Mouse (Mus musculus) embryo, embryonic 11 days (tissue): ENCODE results near the gene Got2.

ENCODE experiments used
- DNase-seq: peaks from one replicate; pipeline ENCODE4 v3.0.0-alpha.2; 2015

Got2 gene

DNA sequence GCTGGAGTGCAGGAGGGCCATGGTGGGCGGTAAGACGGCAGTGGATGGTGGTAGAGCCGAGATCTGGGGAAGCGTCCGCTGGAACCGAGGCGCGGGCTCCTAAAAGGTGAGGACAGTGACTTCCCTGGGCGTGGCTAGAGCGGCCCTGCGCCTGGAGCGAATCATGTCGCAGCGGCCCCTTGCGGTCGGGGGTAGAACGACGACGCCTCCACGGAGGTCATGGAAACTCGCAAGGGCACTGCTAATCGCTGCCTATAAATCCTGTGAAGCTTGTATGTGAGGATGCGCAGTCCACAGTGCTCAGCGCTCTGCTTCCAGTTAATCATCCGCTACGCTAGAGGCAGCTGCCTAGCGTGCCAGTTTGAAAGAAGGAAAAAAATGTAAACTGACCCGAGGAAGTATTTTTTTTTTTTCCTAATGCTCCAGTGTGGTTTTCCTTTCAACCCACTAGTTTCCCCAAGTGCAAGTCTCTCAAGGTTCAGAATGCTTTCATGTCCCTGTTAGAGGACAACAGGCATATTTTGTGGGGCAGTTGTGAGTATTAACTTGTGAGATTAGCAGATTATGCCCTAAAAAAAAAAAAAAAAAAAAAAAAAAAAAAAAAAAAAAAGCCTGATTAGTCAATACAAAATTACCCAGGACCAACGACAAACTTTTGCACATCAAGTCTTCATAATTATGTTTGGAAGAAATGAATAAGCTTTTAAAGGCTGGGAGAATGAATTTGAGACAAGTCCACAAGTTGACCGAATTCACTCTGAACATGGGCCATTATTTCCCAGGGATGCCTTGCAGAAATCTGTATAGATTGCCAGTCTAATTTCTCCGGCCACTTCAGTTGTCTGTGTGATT lies at the start of gene Got2:
Got2 (minus strand) TSS at position 263 of the 852 bp plus-strand sequence.
- peak; percentile 95 for DNase-seq

DNA sequence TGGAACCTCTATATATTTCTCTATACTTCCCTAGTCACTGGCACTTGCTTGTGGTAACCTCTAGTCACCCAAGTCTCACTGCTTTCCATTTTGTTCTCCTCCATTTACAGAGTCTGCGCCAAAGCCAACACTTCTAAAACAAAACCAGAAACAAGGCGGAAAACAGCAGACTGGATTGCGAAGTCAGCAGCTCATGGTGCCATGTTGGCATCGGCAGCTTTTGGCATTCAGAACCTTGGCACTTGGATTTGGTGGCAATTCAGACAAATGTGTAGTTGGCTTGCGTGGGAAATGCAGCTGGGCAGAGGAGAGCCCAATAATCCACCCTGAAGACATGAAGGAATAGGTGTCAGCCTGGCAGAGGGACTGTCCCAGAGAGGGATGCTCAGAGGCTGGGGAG lies 44.5 kb upstream of the Got2 start:
- DNase-seq: no peak

DNA sequence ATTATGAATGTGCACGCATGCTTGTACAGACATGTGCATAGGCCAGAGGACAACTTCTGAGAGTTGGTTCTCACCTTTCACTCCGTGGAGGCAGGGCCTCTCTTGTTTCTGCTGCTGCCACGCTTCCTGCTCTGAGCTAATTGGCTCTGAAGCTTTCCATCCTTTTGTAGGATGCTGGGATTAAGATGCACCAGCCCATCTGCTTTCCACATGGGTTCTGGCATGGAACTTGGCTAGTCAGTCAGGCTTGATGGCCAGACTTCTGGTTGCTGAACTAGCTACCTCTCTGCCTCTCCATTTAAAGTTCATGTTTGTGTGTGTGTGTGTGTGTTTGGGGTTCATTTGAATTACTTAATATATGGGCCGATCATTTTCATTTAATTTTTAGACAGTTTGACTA lies 41.5 kb upstream of the Got2 start:
- no peak for DNase-seq

DNA sequence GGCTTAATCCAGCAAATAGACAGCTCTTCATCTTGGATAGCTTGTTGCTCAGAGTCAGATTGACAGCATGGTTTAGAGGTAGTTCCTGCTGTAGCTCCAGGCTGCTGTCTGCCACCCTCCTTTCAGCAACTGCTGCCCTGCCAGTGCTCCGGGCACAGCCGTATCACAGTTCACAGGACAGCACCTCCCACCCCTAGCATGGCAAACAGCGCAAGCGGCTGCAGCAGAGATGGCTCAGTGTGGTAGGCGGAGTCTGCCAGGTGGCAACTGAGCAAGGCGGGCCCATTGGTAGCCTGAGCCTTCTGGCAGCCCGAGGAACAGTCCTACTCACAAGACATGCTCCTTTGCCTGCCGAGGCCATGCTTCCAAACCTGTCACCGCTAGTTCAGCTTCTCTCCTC lies 27.8 kb upstream of the Got2 start:
- peak; percentile 59 for DNase-seq

GRCm38 (mm10) chr8:95914905-95915643 lies 26.7 kb upstream of the Got2 start:
- DNase-seq: peak; percentile 76

DNA sequence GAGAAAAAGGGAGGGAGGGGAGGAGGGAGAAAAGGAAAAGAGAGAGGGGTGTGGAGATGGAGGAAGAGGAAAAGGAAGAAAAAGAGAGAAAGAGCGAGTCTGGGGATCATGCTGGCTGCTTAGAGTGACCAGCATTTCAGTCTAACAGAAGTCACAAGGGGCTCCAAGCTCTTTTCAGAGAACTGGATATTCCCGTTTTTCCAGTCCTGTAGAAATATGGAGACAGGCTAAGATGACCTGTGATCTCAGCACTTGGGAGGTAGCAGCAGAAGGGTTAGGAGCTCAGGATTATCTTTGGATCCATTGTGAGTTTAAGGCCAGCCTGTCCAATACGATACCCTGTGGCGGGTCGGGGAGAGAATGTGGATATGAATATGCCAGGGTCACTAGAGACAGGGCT lies 22.9 kb upstream of the Got2 start:
- no peak for DNase-seq

- no peak for DNase-seq
Observed at GRCm38 (mm10) chr8:95907885-95908284, 19.5 kb upstream of the Got2 start.

DNA sequence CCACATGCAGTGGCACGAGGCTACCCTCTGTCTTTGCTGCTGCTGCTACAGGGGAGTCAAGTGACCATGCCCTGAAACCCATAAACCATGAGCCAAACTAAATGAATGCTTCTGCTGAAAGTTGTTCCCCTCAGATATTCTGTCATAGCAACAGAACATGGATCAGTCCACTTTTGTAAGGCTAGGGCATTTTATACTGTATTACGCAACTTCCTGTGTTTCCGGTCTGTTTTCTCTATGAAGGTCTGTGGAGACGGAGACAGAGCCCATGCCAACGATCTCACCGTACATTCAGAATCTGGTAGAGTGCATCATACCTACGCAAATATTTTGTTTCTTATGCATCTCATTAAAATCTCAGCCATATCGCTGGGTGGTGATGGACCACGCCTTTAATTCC lies 18.4 kb upstream of the Got2 start:
- no peak for DNase-seq

DNA sequence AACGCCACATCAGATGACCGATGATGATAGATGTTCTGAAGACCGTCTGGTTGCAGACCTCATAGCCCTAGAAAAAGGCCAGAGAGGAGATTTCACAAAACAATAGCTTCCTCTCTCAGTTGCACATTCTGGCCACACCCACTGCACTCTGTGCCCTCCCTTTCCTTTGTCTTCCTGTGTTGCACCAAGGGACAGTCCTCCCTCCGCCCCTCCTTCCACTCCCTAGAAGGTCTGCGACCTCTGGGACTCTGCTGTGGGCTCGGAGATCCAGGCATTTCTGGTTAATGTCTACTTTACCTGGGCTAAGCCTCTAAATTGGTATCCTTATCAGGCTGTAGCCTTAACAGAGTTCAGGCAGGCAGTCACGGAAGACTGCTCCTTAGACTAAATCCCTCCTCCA lies 13.5 kb upstream of the Got2 start:
- DNase-seq: peak; percentile 54

- no peak for DNase-seq
Observed at GRCm38 (mm10) chr8:95893701-95894100, 5.4 kb upstream of the Got2 start.

GRCm38 (mm10) chr8:95887578-95888284 lies 616 bp downstream of the Got2 start:
- DNase-seq: peak; percentile 90

DNA sequence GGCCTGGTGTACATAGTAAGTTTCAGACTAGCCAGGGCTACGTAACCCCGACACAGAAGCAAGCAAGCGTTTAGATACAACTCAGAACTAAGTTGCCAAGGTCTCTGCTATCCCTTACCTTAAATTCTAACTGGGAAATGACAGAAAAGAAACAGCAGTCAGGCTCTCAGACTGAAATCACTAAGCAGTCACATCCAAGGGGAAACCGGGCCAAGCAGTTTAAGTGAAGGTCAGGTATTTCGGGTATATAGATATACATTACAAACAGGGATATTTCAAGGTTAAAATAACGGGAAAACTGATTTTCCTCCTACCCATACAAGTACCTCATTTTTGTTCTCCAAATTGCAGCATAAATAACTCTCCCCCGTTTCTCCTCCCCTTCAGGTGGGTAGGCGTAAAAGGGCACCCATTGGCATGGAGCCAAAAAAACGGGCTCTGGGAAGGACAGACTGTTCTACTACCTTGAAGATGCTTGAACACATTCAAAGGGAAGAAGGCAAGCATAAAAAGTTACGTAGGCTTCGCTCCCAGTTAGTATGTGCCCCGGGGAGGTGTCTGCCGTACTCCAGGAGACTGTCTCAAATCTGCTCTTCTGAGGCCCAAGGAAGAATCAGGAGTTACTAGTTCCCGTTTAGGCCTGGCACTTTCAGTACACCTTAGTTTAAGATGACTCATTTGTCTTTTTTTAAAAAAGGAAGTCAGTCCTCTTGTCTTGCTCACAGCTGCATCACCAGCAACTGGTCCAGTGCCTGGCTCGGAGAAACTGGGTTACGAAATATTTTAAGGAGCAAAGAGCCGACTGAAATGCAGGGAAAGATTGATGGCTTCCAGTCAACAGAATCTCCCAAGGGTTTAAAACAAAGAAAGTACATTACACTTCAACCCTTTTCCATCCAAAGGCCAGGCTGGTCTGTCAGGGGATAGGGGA lies 1.4 kb downstream of the Got2 start:
- no peak for DNase-seq

DNA sequence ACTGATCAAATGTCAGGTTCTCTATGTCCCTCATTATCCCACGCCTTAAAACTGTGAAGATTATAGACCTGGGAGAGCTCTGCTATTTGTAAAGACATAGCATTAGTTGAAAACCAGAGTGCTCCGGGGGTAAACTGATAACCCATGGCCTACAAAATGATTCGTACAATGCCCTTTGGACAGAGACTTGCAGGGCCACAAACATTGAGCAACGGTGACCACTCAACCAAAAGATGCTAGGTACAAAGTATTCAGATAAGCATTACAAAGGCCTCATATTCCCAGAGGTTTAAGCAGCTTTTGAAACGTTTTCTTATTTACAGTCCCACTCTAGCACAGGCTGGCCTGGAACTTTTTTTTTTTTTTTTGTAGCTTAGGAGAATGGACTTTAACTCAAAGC lies 2.4 kb downstream of the Got2 start:
- DNase-seq: no peak

- DNase-seq: no peak
Observed at GRCm38 (mm10) chr8:95885271-95885841, 3.0 kb downstream of the Got2 start.

- DNase-seq: no peak
Observed at GRCm38 (mm10) chr8:95884491-95884890, 3.9 kb downstream of the Got2 start.

DNA sequence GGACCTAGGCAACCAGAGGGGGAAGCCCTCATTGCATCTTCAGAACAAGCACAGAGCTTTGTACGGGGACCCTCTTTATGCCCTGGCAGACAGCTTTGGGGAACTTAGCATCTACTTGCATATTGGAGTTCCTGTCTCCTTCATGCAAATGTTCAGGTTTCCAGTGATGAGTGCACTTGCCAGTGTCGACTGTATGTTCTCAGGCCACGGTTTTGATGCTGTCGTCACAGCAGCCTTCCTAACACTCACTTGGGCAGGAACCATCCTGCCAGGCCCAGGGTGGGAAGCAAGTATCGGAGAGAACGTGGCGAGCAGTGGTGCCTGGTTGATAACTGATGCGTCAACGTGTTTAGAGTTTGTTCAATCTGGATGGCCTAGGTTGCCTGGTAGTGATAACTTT lies 6.2 kb downstream of the Got2 start:
- DNase-seq: no peak

DNA sequence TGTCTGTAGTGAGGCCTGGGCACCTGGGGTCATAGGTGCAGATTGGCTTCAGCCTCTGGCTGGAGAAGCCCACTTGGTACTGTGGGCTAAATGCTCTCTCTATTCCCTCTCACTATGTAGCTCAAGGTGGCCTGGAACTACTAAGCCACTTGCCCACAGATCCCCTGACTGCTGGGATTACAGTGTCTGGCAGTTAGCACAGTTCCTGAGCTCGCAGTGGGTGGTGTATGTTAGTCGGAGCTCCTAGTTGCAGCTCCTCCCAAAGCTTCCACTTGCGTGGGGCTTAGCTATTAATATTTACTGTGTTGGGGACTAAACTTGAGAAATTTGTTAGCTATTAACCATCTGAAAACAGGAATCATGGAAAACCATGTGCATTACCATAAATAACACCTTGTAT lies 6.8 kb downstream of the Got2 start:
- DNase-seq: no peak

DNA sequence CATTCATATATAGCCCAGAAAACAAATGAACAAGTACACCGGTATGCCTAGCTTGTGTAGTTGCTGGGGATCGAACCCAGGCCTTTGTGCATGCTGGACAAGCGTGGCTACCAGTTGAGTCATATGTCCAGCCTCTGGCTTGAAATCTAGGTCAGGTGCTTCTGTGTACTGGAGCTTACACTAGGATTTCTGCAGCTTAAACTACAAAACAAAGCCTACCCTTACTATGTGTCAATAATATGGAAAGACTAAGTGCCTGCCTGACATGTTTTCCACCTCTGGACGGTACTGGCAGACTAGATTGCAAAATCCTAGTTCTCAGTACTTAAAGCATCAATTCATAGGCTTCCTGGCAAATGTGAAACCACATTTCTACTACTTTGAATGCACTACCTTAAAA lies 8.5 kb downstream of the Got2 start:
- no peak for DNase-seq

- peak; percentile 57 for DNase-seq
Observed at GRCm38 (mm10) chr8:95878176-95878962, 10.0 kb downstream of the Got2 start.

- no peak for DNase-seq
Observed at GRCm38 (mm10) chr8:95875270-95875669, 13.1 kb downstream of the Got2 start.

DNA sequence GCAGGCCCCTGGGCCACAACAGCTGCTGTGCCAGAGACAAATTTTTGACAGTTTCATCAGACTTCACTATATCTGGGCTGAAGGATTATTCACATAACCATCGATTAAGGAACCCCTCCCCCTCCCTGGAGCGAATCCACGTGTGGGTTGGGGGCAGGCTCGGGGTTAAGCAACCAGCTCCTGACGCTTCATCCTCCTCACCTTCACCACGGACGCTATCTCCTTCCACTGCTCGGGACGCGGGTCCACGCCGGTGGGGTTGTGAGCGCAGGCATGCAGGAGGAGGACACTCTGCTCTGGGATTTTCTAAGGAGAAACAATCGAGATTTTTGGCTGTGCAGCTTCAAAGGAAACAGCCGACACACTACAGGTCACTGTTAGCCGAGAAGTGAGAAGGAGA lies 16.7 kb downstream of the Got2 start:
- DNase-seq: no peak
